Mouse (Mus musculus) midbrain, embryonic 16.5 days (tissue): ENCODE measurements around the gene Itfg2. TPM values are rescaled to one million over a fixed set of nuclear protein-coding genes. Genes with fewer than 3 reads are reported as not detected.
A peak's percentile ranks its signal among the peaks of the same experiment; 100 is the strongest.

Experiments
- ATAC-seq: fragments of 200-750 bp; cut with Nextera tagmentation; 2 replicates; pipeline ENCODE4 v1.8.0; 2017; ENCODE audit warnings: moderate TSS enrichment
- H3K27ac ChIP-seq: fragments of 300-500 bp; sonication (generic); 2 replicates; pipeline ENCODE4 v1.5.1; 2014; ENCODE audit warnings: mild to moderate bottlenecking, low read length, mixed read lengths
- H3K27me3 ChIP-seq: fragments of 300-500 bp; sonication (generic); 2 replicates; pipeline ENCODE4 v1.6.1; 2014; ENCODE audit warnings: low read depth, low read length, mixed read lengths; ENCODE audit not compliant: control insufficient read depth, insufficient read depth
- H3K36me3 ChIP-seq: fragments of 300-500 bp; sonication (generic); 2 replicates; pipeline ENCODE4 v1.6.1; 2014; ENCODE audit warnings: mild to moderate bottlenecking, low read length, moderate library complexity, mixed read lengths; ENCODE audit not compliant: control insufficient read depth, insufficient read depth
- H3K4me1 ChIP-seq: fragments of 300-500 bp; sonication (generic); 2 replicates; pipeline ENCODE4 v1.6.1; 2014; ENCODE audit warnings: mild to moderate bottlenecking, low read length, mixed read lengths; ENCODE audit not compliant: control insufficient read depth, insufficient read depth
- H3K4me2 ChIP-seq: fragments of 300-500 bp; sonication (generic); 2 replicates; pipeline ENCODE4 v1.6.1; 2014; ENCODE audit warnings: mild to moderate bottlenecking, low read length, mixed read lengths
- H3K4me3 ChIP-seq: fragments of 300-500 bp; sonication (generic); 2 replicates; pipeline ENCODE4 v1.5.1; 2014; ENCODE audit warnings: low read depth, mild to moderate bottlenecking, low read length, moderate library complexity, mixed read lengths
- H3K9ac ChIP-seq: fragments of 300-500 bp; sonication (generic); 2 replicates; pipeline ENCODE4 v1.6.1; 2014; ENCODE audit warnings: low read depth, low read length, mixed read lengths
- H3K9me3 ChIP-seq: fragments of 300-500 bp; sonication (generic); replicated peaks from 2 replicates; pipeline ENCODE4 v1.6.1; 2014; ENCODE audit warnings: mild to moderate bottlenecking, low read length, mixed read lengths; ENCODE audit not compliant: control insufficient read depth, poor library complexity, severe bottlenecking
- WGBS: fragments of 180-500 bp; shearing (Covaris S2); extraction: QIAGEN DNeasy Blood & Tissue Kit; methylation state at CpG from one replicate; pipeline ENCODE4 v1.1.7; 2014; 5-methylcytosine and 5-hydroxymethylcytosine counted together
- polyA plus RNA-seq: library from polyadenylated mRNA; unstranded; fragments of >200 nt; fragmentation: Nextera tagmentation; extraction: Ambion mirVana; gene quantifications from 2 replicates; pipeline ENCODE4 v1.2.1, GENCODE M21; 2015

Gene Itfg2
- polyA plus RNA-seq, 1 experiment from 2014 or later = 48.8 TPM

DNA sequence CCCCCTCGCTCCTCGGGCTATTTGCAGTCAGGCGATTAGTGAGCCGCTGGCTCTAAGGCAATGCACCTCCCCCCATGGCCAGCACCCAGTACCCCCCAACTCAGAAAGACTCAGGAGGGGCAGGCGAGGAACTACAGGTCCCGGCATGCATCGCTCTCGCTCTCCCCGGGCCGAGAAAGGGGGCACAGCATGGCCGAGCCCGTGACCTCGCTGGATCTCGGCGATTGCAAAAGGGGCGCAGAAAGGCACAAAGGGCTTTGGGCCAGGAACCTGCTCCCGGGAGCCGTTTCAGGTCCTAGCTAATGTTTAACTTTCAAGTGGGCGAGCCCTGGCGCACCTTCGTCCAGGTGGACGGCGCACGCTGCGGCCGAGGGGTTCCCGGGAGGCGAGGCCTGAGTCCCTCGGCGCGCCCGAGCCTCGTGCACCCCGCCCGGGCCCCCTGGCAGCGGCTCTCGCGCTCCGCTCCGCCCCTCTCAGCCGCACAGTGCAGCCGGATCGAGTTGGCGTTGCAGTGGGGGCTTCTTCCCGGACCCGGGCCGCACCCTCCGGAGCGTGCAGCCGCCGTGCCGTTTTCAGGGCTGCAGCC is 13.1 kb upstream of the Itfg2 start:
- Histone ChIP-seq H3K27me3 (no peaks in the 10 kb centered on the region), H3K4me3 (peak overlapping the region; percentile 70), H3K36me3 (peaks cover 26% of the 10 kb centered on the region), H3K9ac (peak overlapping the region; percentile 87), H3K9me3 (no peaks in the 10 kb centered on the region), H3K4me2 (peak overlapping the region; percentile 87), H3K4me1 (peaks cover 17% of the 10 kb centered on the region), H3K27ac (peak overlapping the region; percentile 89)
- ATAC-seq = peak; percentile 80
- WGBS = under 1% methylated on average over 52 of the region's 52 CpGs

DNA sequence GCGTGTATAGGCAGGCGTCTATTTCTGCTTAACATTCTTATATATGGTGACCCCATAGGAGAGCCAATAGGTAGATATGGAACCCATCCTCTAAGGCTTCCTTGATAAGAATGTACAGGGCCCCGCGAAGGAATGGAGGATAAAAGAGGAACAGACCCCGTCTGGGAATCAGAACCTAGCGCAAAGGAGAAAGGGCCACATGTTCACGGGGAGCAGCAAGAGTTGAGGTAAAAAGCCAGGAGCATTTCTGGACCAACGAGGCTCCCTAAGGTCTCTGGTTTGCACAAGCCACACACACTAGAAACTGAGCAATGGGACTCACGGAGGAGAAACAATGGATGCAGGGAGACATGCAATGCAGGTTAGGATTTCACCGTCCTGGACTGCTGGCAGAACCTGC is 12.6 kb upstream of the Itfg2 start:
- H3K27me3 ChIP-seq = no peaks in the 10 kb centered on the region
- 3% methylated on average over 10 of the region's 10 CpGs for WGBS
- peak overlapping the region; percentile 89 for H3K27ac ChIP-seq
- H3K4me1 ChIP-seq = peaks cover 17% of the 10 kb centered on the region
- H3K9me3 ChIP-seq = no peaks in the 10 kb centered on the region
- no peak for ATAC-seq
- H3K4me3 ChIP-seq = peak overlapping the region; percentile 70
- H3K36me3 ChIP-seq = peaks cover 31% of the 10 kb centered on the region
- peak overlapping the region; percentile 87 for H3K4me2 ChIP-seq
- peak overlapping the region; percentile 87 for H3K9ac ChIP-seq

GRCm38 (mm10) chr6:128436356-128437005 is 11.8 kb upstream of the Itfg2 start:
- peaks cover 39% of the 10 kb centered on the region for H3K36me3 ChIP-seq
- no peaks in the 10 kb centered on the region for H3K9me3 ChIP-seq
- no peak for ATAC-seq
- peak overlapping the region; percentile 70 for H3K4me3 ChIP-seq
- WGBS = 84% methylated on average over 8 of the region's 8 CpGs
- H3K9ac ChIP-seq = peak overlapping the region; percentile 87
- no peaks in the 10 kb centered on the region for H3K27me3 ChIP-seq
- H3K4me1 ChIP-seq = peaks cover 17% of the 10 kb centered on the region
- peak overlapping the region; percentile 89; the same call in 1 of the 2 replicates for H3K27ac ChIP-seq
- peak overlapping the region; percentile 87 for H3K4me2 ChIP-seq

DNA sequence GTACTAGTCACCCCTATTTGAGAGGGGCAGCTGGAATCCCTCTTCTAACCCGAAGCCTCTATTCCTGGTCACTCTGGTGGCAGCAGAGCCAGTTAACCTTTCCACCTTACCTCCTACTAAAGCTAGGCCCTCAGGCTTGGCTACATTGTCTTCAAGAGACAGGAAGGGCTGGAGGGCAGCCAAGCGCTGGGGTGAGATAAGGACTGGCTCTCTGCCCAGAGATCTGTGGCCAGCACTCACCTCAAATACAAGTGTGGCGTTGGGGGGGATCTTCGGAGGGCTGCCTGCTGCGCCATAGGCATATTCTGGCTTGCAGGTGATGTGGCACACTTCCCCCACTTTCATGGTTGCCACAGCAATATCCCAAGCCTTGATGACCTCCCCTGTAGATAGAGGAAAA is 10.7 kb upstream of the Itfg2 start:
- H3K9me3 ChIP-seq = no peaks in the 10 kb centered on the region
- WGBS = 83% methylated on average over 5 of the region's 5 CpGs
- no peak overlapping the region for H3K4me3 ChIP-seq
- H3K4me1 ChIP-seq = peaks cover 17% of the 10 kb centered on the region
- H3K36me3 ChIP-seq = peaks cover 46% of the 10 kb centered on the region
- H3K9ac ChIP-seq = no peak overlapping the region
- H3K27ac ChIP-seq = no peak overlapping the region
- no peak overlapping the region for H3K4me2 ChIP-seq
- no peak for ATAC-seq
- H3K27me3 ChIP-seq = no peaks in the 10 kb centered on the region

DNA sequence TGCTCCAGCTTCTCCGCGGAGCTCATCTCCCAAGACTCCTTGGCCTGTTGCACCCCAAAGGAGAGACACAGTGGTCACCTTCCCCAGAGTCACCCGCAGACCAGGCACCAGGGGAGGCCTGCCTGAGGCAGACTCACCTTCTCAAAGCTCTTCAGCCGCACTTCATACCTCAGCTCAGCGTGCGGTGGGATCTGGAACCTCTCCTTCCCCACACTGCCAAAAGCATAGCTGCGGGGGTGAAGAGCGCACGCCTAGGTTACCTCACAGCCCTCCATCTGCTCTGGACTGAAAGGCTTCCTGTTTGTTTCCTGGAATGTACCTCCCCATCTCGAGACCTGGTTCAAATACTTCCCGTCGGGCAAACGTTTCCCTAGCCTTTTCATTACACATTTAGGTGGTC is 8.8 kb upstream of the Itfg2 start:
- Histone ChIP-seq H3K27me3 (no peaks in the 10 kb centered on the region), H3K4me2 (no peak overlapping the region), H3K9me3 (no peaks in the 10 kb centered on the region), H3K27ac (no peak overlapping the region), H3K4me1 (peaks cover 13% of the 10 kb centered on the region), H3K36me3 (peaks cover 58% of the 10 kb centered on the region), H3K9ac (no peak overlapping the region), H3K4me3 (no peak overlapping the region)
- 93% methylated on average over 13 of the region's 13 CpGs for WGBS
- no peak for ATAC-seq

- Histone ChIP-seq H3K27ac (no peak overlapping the region), H3K27me3 (no peaks in the 10 kb centered on the region), H3K4me1 (peaks cover 13% of the 10 kb centered on the region), H3K9me3 (no peaks in the 10 kb centered on the region), H3K9ac (no peak overlapping the region), H3K36me3 (peaks cover 59% of the 10 kb centered on the region), H3K4me2 (no peak overlapping the region), H3K4me3 (no peak overlapping the region)
- WGBS = 78% methylated on average over 13 of the region's 13 CpGs
- no peak for ATAC-seq
Observed at GRCm38 (mm10) chr6:128432356-128432915, 7.7 kb upstream of the Itfg2 start.

DNA sequence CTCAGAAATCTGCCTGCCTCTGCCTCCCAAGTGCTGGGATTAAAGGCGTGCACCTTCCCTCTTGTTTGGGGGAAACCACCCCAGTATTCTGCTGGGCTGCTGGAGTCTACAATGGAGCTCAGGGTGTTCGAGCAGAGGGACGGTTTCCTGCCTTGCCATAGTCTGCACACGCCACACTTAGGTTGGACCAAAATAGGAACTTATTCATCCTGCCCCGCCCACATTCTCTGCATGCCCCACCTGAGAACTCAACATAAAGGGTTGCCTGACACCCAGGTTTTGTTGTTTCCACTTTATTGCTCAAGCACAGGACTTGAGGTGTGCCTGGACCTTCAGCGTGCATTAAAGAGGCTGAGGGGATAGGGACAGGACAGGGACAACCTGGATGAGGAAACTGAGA is 5.1 kb upstream of the Itfg2 start:
- Histone ChIP-seq H3K27me3 (no peaks in the 10 kb centered on the region), H3K4me2 (no peak overlapping the region), H3K4me3 (no peak overlapping the region), H3K27ac (no peak overlapping the region), H3K9ac (no peak overlapping the region), H3K36me3 (peaks cover 47% of the 10 kb centered on the region), H3K9me3 (no peaks in the 10 kb centered on the region), H3K4me1 (no peaks in the 10 kb centered on the region; the same call in 1 of the 2 replicates)
- no peak for ATAC-seq
- WGBS = 94% methylated on average over 6 of the region's 6 CpGs

DNA sequence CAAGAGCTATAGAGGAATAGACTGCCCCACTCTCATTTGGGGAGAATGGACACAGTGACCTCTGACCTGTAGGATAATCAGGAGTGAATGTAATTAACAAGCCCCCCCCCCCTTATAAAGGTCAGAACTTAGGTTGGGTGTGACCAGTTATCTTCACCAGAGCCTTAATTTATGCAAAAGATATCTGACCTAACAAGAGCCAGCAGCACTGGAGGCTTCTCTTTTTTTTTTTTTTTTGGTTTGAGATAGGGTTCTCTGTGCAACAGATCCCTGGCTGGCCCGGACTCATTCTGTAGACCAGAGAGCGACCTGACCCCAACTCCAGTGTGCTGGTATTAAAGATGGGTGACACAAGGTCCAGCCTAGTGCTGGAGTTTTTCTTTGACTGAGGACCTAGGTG is 4.6 kb upstream of the Itfg2 start:
- no peak overlapping the region for H3K4me2 ChIP-seq
- no peak overlapping the region for H3K27ac ChIP-seq
- peaks cover 47% of the 10 kb centered on the region for H3K36me3 ChIP-seq
- no peaks in the 10 kb centered on the region for H3K9me3 ChIP-seq
- ATAC-seq = no peak
- H3K4me3 ChIP-seq = no peak overlapping the region
- H3K4me1 ChIP-seq = no peaks in the 10 kb centered on the region; the same call in 1 of the 2 replicates
- no peaks in the 10 kb centered on the region for H3K27me3 ChIP-seq
- WGBS = 95% methylated on average over 2 of the region's 2 CpGs
- H3K9ac ChIP-seq = no peak overlapping the region

DNA sequence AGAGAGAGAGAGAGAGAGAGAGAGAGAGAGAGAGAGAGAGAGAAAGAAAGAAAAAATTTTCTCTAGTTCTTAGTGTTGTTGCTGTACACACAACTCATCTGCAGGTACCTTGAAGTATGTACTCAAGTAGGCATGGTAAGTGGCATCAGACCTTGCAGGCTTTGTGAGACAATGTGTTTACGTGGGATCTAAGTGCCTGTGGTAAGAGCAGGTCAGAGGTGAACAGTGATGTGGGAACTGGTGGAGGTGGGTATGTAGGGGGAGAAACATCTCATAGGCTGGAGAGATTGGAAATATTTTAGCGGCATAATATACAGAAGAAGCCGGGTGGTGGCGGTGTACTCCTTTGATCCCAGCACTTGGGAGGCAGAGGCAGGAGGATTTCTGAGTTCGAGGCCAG is 2.8 kb upstream of the Itfg2 start:
- 93% methylated on average over 5 of the region's 5 CpGs for WGBS
- no peak for ATAC-seq
- peaks cover 30% of the 10 kb centered on the region for H3K36me3 ChIP-seq

More for the DNA sequence above, 2.8 kb upstream of the Itfg2 start:
- H3K27ac ChIP-seq = no peak overlapping the region
- no peak overlapping the region for H3K9ac ChIP-seq
- no peaks in the 10 kb centered on the region for H3K9me3 ChIP-seq
- no peak overlapping the region for H3K4me3 ChIP-seq
- H3K27me3 ChIP-seq = no peaks in the 10 kb centered on the region
- H3K4me2 ChIP-seq = no peak overlapping the region
- H3K4me1 ChIP-seq = no peaks in the 10 kb centered on the region; the same call in 1 of the 2 replicates
